Mouse (Mus musculus) lung, embryonic 16.5 days (tissue): ENCODE data around the gene Pias1. TPM values are rescaled to one million over a fixed set of nuclear protein-coding genes. Genes with fewer than 3 reads are reported as not detected.

Experiments
- ATAC-seq: fragments of 200-750 bp; cut with Nextera tagmentation; 2 replicates; pipeline ENCODE4 v1.8.0; 2017; ENCODE audit warnings: low read depth, mild to moderate bottlenecking, moderate library complexity
- H3K27ac ChIP-seq: fragments of 300-500 bp; sonication (generic); 2 replicates; pipeline ENCODE4 v1.5.1; 2014; ENCODE audit warnings: mild to moderate bottlenecking, control low read depth, low read length
- H3K27me3 ChIP-seq: fragments of 300-500 bp; sonication (generic); 2 replicates; pipeline ENCODE4 v1.6.1; 2014; ENCODE audit warnings: low read depth, low read length, mixed read lengths; ENCODE audit not compliant: control insufficient read depth, insufficient read depth
- H3K36me3 ChIP-seq: fragments of 300-500 bp; sonication (generic); 2 replicates; pipeline ENCODE4 v1.6.1; 2014; ENCODE audit warnings: low read length; ENCODE audit not compliant: control insufficient read depth, insufficient read depth
- H3K4me1 ChIP-seq: fragments of 300-500 bp; sonication (generic); replicated peaks from 2 replicates; pipeline ENCODE4 v1.6.1; 2014; ENCODE audit warnings: low read length, mixed read lengths; ENCODE audit not compliant: control insufficient read depth, insufficient read depth
- H3K4me2 ChIP-seq: fragments of 300-500 bp; sonication (generic); 2 replicates; pipeline ENCODE4 v1.6.1; 2014; ENCODE audit warnings: low read depth, low read length, control low read depth
- H3K4me3 ChIP-seq: fragments of 300-500 bp; sonication (generic); 2 replicates; pipeline ENCODE4 v1.5.1; 2014; ENCODE audit warnings: mild to moderate bottlenecking, low read length, control low read depth
- H3K9ac ChIP-seq: fragments of 300-500 bp; sonication (generic); 2 replicates; pipeline ENCODE4 v1.6.1; 2014; ENCODE audit warnings: low read length, control low read depth
- H3K9me3 ChIP-seq: fragments of 300-500 bp; sonication (generic); 2 replicates; pipeline ENCODE4 v1.6.1; 2016; ENCODE audit warnings: low read length; ENCODE audit not compliant: control insufficient read depth
- WGBS: fragments of 180-500 bp; shearing (Covaris S2); extraction: QIAGEN DNeasy Blood & Tissue Kit; methylation state at CpG from one replicate; pipeline ENCODE4 v1.1.7; 2014; 5-methylcytosine and 5-hydroxymethylcytosine counted together
- polyA plus RNA-seq: library from polyadenylated mRNA; unstranded; fragments of >200 nt; fragmentation: Nextera tagmentation; extraction: Ambion mirVana; gene quantifications from 2 replicates; pipeline ENCODE4 v1.2.1, GENCODE M21; 2015

Gene Pias1
- 88.7 and 91.8 TPM in 2 replicates for polyA plus RNA-seq

- Histone ChIP-seq H3K4me2 (no peak within 1 kb of the TSS), H3K9me3 (no peaks in the 10 kb centered on the region; the same call in 1 of the 2 replicates), H3K4me3 (no peak within 1 kb of the TSS), H3K27me3 (no peaks in the 10 kb centered on the region), H3K9ac (no peak within 1 kb of the TSS), H3K36me3 (no peaks in the 10 kb centered on the region), H3K4me1 (no peaks in the 10 kb centered on the region), H3K27ac (no peak within 1 kb of the TSS)
- no peak for ATAC-seq
- WGBS, result 76% methylated on average over 5 of the region's 5 CpGs
These were observed at the start of gene Pias1 for GRCm38 (mm10) chr9:62987824-62988223. Gene Pias1, minus strand, starts transcription at chr9:62987924.

DNA sequence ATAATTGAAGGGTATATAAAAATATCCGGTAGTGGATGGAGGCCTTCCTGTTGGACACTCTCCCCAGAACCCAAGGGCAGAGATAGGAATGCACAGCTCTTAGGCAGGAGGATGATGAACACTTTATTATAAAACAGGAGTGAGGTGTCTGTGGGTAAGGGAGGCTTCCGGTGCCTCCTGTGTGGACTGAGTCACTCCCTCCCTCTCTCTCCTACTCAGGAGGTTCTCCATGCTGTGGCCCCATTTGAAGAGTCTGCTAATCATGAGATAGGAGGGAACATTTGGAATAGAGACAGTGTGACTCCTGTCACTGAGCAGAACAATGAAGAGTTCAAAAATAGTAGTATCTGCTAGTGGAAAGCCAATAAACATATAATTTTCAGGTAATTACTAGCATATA is 47.7 kb upstream of the Pias1 start:
- no peak overlapping the region for H3K27ac ChIP-seq
- peaks cover 7% of the 10 kb centered on the region for H3K4me1 ChIP-seq
- H3K9me3 ChIP-seq, result no peaks in the 10 kb centered on the region
- no peak overlapping the region for H3K4me2 ChIP-seq
- 67% methylated on average over 2 of the region's 2 CpGs for whole genome bisulfite sequencing
- no peaks in the 10 kb centered on the region for H3K27me3 ChIP-seq
- no peak overlapping the region for H3K4me3 ChIP-seq
- ATAC-seq, result no peak
- no peak overlapping the region for H3K9ac ChIP-seq
- no peaks in the 10 kb centered on the region for H3K36me3 ChIP-seq

GRCm38 (mm10) chr9:63031011-63031782 is 43.5 kb upstream of the Pias1 start:
- Histone ChIP-seq H3K27ac (peak overlapping the region; percentile 37; the same call in 1 of the 2 replicates), H3K4me2 (peak overlapping the region; percentile 37), H3K36me3 (no peaks in the 10 kb centered on the region), H3K27me3 (no peaks in the 10 kb centered on the region), H3K9me3 (no peaks in the 10 kb centered on the region), H3K4me3 (no peak overlapping the region), H3K9ac (peak overlapping the region; percentile 44), H3K4me1 (peaks cover 7% of the 10 kb centered on the region)
- WGBS, result 44% methylated on average over 13 of the region's 13 CpGs
- ATAC-seq, result peak; percentile 88

- H3K4me2 ChIP-seq, result no peak overlapping the region
- no peaks in the 10 kb centered on the region for H3K36me3 ChIP-seq
- no peak overlapping the region for H3K27ac ChIP-seq
- no peak for ATAC-seq
- no peaks in the 10 kb centered on the region for H3K4me1 ChIP-seq
- WGBS, result 88% methylated on average over 1 of the region's 1 CpGs
- no peak overlapping the region for H3K9ac ChIP-seq
- no peaks in the 10 kb centered on the region for H3K9me3 ChIP-seq
- H3K4me3 ChIP-seq, result no peak overlapping the region
- no peaks in the 10 kb centered on the region for H3K27me3 ChIP-seq
These were observed 34.8 kb upstream of the Pias1 start for GRCm38 (mm10) chr9:63022486-63022885.

DNA sequence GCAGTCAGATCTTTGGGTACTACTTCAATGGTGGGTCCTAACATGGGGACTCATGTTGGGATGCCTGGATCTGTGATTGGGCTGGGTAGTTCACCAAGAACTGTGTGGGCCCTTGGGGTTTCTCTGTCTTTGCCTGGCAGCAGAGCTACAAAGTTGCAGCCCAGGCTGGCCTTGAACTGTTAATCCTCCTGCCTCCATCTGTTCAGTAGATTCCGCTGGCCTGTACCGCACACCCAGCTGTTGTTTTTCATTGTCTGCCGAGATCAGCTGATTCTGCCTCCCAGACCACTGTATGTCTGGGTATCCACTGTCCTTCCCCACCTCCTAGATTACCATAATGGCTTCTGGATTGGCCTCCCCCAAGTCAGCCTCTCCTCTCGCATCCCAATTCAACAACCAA is 19.6 kb upstream of the Pias1 start:
- H3K27me3 ChIP-seq, result no peaks in the 10 kb centered on the region
- no peak overlapping the region for H3K4me3 ChIP-seq
- no peaks in the 10 kb centered on the region for H3K9me3 ChIP-seq
- H3K27ac ChIP-seq, result no peak overlapping the region
- H3K4me1 ChIP-seq, result no peaks in the 10 kb centered on the region
- no peak overlapping the region for H3K4me2 ChIP-seq
- no peaks in the 10 kb centered on the region for H3K36me3 ChIP-seq
- 91% methylated on average over 4 of the region's 4 CpGs for WGBS
- no peak overlapping the region for H3K9ac ChIP-seq
- ATAC-seq, result no peak

DNA sequence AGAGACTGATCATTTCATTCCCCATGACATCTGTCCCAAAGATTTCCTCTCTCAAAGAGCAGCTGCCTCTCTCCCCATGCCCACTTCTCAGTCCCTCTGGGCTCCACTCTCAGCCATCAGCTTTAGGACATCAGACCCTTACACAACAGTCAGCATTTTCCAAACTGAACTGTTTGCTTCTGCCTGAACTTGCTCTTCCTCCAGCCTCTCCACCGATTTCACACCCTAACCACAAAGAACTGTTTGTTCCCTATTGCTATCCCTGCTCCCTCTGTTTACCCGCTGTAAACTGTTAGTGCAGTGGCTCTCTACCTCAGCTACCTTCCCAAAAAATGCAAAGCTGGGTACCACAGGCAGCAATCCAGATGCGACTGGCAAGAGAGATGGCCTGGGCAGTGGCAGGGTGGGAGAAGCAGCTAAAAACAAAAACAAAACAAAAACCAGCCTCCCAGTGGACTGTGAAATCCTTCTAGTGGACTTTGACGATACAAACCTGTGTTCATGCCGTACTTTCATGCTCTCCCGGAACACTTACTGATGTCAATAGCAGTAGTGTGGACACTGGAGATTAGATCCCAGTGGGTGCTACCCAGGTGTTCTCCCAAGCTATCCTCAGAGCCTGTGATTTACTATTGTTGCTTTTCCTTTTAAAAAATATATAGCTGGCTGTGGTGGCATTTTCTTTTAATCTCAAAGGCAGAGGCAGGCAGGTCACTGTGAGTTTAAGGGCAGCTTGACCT is 18.5 kb upstream of the Pias1 start:
- Histone ChIP-seq H3K9me3 (no peaks in the 10 kb centered on the region), H3K4me2 (no peak overlapping the region), H3K27ac (no peak overlapping the region), H3K36me3 (no peaks in the 10 kb centered on the region), H3K4me3 (no peak overlapping the region), H3K9ac (no peak overlapping the region), H3K27me3 (no peaks in the 10 kb centered on the region), H3K4me1 (0 out of 2 replicates have a peak, but pooled peaks cover 2% of the 10 kb centered on the region)
- no peak for ATAC-seq
- 57% methylated on average over 6 of the region's 6 CpGs for WGBS

DNA sequence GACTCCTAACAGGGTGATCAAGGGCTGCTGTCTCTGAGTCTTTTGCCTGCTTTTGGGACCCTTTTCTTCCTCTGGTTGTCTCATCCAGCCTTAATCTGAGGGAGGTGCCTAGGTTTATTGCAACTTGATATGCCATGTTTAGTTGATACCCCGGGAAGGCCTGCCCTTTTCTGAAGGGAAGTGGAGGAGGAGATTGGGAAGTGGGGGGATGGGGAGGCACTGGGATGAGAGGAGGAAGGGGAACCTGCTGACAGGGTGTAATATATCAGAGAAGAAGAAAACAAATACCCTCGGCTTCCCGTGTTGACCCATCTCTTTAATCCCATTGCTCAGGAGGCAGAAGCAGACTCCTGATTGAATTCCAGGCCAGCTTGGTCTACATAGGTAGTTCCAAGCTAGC is 10.8 kb upstream of the Pias1 start:
- 25% methylated on average over 3 of the region's 3 CpGs for WGBS
- Histone ChIP-seq H3K36me3 (no peaks in the 10 kb centered on the region), H3K9ac (no peak overlapping the region), H3K4me1 (peaks cover 7% of the 10 kb centered on the region; the same call in 1 of the 2 replicates), H3K4me3 (no peak overlapping the region), H3K9me3 (no peaks in the 10 kb centered on the region; the same call in 1 of the 2 replicates), H3K27me3 (no peaks in the 10 kb centered on the region), H3K4me2 (no peak overlapping the region), H3K27ac (no peak overlapping the region)
- no peak for ATAC-seq

DNA sequence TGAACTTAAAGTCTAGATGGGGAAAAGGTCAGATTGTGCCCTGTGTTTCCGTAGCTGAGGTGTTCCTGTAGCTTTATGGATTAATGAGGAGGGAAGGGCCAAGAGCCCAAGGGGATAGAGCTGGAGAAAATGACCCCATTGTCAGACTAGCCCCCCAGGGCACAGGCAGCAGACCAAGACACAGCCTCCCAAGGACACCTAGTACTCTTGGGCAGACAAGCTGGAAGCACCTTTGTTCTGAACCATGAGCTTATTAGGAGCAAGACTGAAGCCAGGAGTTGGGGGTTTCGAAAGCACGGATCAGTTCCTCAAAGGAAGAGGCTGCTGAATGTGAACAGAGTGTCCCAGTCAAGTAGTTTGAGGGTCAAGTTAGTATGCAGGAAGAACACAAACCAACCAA is 9.9 kb upstream of the Pias1 start:
- 84% methylated on average over 3 of the region's 3 CpGs for whole genome bisulfite sequencing

GRCm38 (mm10) chr9:62995186-62995585 is 7.5 kb upstream of the Pias1 start:
- no peaks in the 10 kb centered on the region for H3K36me3 ChIP-seq
- WGBS, result 4% methylated on average over 2 of the region's 2 CpGs
- no peak overlapping the region for H3K4me3 ChIP-seq
- no peak overlapping the region for H3K4me2 ChIP-seq
- H3K4me1 ChIP-seq, result peaks cover 5% of the 10 kb centered on the region; the same call in 1 of the 2 replicates
- no peaks in the 10 kb centered on the region; the same call in 1 of the 2 replicates for H3K9me3 ChIP-seq
- peak overlapping the region; percentile 71 for H3K27ac ChIP-seq
- no peak overlapping the region for H3K9ac ChIP-seq
- peak; percentile 95 for ATAC-seq
- H3K27me3 ChIP-seq, result no peaks in the 10 kb centered on the region

More for the DNA sequence above, 9.9 kb upstream of the Pias1 start:
- Histone ChIP-seq H3K4me2 (no peak overlapping the region), H3K9me3 (no peaks in the 10 kb centered on the region; the same call in 1 of the 2 replicates), H3K36me3 (no peaks in the 10 kb centered on the region), H3K4me1 (peaks cover 7% of the 10 kb centered on the region; the same call in 1 of the 2 replicates), H3K9ac (no peak overlapping the region), H3K27me3 (no peaks in the 10 kb centered on the region), H3K4me3 (no peak overlapping the region), H3K27ac (no peak overlapping the region)
- ATAC-seq, result no peak
